Mouse (Mus musculus): ENCODE data around the gene Ccnd2. TPM values are rescaled to one million over a fixed set of nuclear protein-coding genes. Genes with fewer than 3 reads are reported as not detected.

The Ccnd2 gene
- polyA plus RNA-seq, 1 experiment from 2014 or later: 163 TPM

DNA sequence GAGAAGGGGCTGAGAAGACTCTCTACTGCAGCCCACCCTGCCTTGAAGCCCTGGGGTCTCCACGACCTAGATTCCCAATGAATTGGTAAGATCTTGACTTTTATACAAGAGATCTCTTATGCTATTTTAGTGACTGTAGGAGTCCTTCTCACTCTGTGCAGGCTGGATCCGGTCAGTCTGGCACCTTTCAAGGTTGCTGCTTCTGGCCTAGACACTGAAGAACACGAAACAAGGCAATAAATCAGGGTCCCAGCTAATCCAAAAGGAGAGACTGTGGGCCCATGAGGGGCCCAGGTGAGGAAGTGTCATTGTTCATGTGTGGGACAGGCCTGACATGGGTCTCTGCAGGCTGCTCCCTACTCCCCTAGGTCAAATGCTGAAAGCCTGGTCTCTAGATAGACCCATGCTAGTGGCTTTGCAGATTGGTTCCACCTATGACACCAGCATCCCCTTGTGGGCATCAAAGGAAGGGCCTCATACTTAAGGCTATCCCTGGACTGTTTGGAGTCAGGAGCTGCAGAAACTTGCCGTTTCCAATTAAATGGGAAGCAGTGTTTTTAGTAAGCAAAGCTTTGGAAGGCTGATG lies 29.7 kb downstream of the Ccnd2 start:
- no peak overlapping the region for H3K9ac ChIP-seq
- WGBS: 77% methylated on average over 4 of the region's 4 CpGs

DNA sequence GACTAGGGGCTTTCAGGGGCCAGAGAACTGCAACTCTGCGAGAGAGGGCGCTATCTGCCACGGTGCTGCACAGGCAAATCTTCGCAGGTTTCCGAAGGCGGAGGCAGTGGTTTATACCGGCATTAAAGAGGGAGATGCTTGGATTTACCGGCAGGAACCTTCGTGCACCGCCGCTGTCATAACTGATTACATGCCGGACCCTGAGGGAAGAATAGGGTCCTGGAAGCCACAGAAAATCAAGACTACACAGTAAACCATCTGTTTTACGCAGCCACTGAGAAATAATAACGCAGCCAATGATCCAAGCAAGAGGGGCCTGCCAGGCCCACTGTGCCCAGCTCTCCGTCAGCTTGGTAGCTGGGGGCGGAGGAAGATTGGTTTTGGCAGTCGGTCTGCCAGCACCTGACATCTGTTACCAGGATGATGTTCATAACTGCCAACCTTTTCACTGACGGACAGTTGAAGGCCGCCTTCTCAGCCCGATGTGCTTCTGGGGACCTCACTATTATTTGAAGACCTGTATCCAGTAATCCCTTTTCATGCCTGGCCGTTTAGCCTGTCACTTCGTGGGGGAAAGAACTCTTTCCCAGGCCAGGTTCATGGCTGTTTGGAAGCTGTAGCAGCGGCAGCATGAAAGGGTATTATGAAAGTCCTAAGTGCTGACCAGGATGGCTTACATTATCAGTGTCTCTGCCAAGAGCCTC lies 37.1 kb downstream of the Ccnd2 start:
- H3K4me3 ChIP-seq (replicated peaks; ENCODE audit: low read length): no peak overlapping the region
- 0 out of 2 replicates have a peak, but pooled peaks cover 3% of the 10 kb centered on the region for H3K4me1 ChIP-seq (replicated peaks; ENCODE audit: control insufficient read depth, insufficient read depth, low read length)
- no peak overlapping the region for H3K9ac ChIP-seq
- H3K36me3 ChIP-seq (replicated peaks; ENCODE audit: control insufficient read depth, insufficient read depth): no peaks in the 10 kb centered on the region
- H3K27me3 ChIP-seq (ENCODE audit: control insufficient read depth, insufficient read depth, low read length): 0 out of 2 replicates have a peak, but pooled peaks cover 2% of the 10 kb centered on the region
- H3K4me2 ChIP-seq (replicated peaks): no peak overlapping the region
- peak; percentile 64; the same call in 1 of the 2 replicates for ATAC-seq (ENCODE audit: low FRiP score)
- 53% methylated on average over 23 of the region's 23 CpGs for WGBS
- H3K27ac ChIP-seq: no peak overlapping the region
- peak; percentile 44 for DNase-seq (ENCODE audit: low spot score)
- no peaks in the 10 kb centered on the region for H3K9me3 ChIP-seq (ENCODE audit: control insufficient read depth, low read length)

More for the DNA sequence above, 29.7 kb downstream of the Ccnd2 start:
- Histone ChIP-seq H3K27me3 (ENCODE audit: control insufficient read depth, insufficient read depth, low read length) (no peaks in the 10 kb centered on the region), H3K9me3 (ENCODE audit: control insufficient read depth, low read length) (no peaks in the 10 kb centered on the region), H3K36me3 (replicated peaks; ENCODE audit: control insufficient read depth, insufficient read depth) (no peaks in the 10 kb centered on the region), H3K4me2 (replicated peaks) (no peak overlapping the region), H3K27ac (no peak overlapping the region), H3K4me3 (replicated peaks; ENCODE audit: low read length) (no peak overlapping the region), H3K4me1 (replicated peaks; ENCODE audit: control insufficient read depth, insufficient read depth, low read length) (no peaks in the 10 kb centered on the region)
- no peak for ATAC-seq (ENCODE audit: low FRiP score)
- DNase-seq (ENCODE audit: low spot score): no peak

DNA sequence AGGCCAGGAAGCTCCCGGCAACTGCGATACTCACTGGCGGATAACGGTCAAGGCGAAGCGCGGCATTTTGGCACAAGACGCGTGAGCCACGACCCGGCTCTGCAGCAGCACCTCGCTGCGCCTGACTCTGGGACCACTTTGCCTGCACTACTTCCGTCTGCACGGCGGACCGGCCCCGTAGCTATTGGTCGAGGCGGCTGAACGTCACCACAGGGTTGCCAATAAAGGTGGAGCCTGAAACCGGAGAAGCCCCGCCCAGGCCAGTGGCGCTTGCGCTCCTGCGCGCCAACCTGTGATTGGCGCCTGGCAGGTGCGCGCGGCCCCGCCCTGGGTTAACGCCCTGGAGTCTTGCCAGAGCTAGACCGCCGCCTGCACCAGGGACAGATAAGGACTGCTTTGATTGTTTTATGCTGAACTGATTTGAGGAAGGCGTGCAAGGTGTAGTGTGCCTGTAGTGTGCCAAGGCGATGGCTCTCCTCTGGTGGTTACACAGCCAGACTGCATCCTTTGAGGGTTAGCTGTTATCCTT lies 42.5 kb downstream of the Ccnd2 start, which contains the start of gene Tigar:
Gene Tigar (minus strand): TSS at position 156 of the 529 bp plus-strand sequence.
- H3K36me3 ChIP-seq (replicated peaks; ENCODE audit: control insufficient read depth, insufficient read depth): no peaks in the 10 kb centered on the region
- peak within 1 kb of the TSS; percentile 79 for H3K4me2 ChIP-seq (replicated peaks)
- under 1% methylated on average over 37 of the region's 37 CpGs for WGBS
- no peaks in the 10 kb centered on the region for H3K9me3 ChIP-seq (ENCODE audit: control insufficient read depth, low read length)
- no peaks in the 10 kb centered on the region for H3K27me3 ChIP-seq (ENCODE audit: control insufficient read depth, insufficient read depth, low read length)
- peak; percentile 95 for DNase-seq (ENCODE audit: low spot score)
- peak within 1 kb of the TSS; percentile 58 for H3K4me3 ChIP-seq (replicated peaks; ENCODE audit: low read length)
- peaks cover 10% of the 10 kb centered on the region for H3K4me1 ChIP-seq (replicated peaks; ENCODE audit: control insufficient read depth, insufficient read depth, low read length)
- H3K27ac ChIP-seq: 0 out of 2 replicates have a peak within 1 kb of the TSS, but pooled peaks have one; percentile 7
- peak within 1 kb of the TSS; percentile 63 for H3K9ac ChIP-seq
- ATAC-seq (ENCODE audit: low FRiP score): peak; percentile 99

DNA sequence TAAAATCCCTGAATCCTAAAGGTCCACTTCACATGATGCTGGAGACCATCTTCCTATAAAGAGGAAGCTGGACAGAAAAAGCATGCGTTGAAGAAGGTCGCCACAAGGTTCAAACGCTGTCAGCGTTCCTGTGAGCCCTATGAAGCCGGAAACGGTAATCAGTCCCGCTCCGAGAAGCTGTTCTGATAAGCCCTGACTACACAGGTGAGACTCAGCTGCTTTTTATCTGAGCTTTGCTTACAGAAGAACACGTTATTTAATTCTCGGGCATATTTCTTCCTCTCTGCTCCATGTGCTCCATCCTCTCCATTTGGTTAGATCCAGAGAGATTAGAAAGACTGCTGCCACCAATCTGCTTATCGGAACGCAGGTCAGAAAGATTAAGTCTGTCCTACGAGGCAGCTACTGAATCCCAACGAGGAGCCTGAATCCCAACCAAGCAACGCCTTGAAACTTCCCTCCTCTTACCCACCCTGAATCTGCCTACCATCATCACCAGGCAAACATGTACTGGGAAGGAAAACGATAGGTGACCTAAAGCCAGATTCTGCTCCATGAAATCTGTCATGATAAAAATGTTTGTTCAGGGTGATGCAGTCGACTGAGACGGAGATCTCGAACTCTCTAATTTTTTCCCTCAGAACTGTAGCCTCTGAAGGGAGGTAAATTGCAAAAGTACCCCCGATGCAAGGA lies 43.5 kb downstream of the Ccnd2 start:
- DNase-seq (ENCODE audit: low spot score) (no peak), ATAC-seq (ENCODE audit: low FRiP score) (no peak)
- no peaks in the 10 kb centered on the region for H3K36me3 ChIP-seq (replicated peaks; ENCODE audit: control insufficient read depth, insufficient read depth)
- peaks cover 10% of the 10 kb centered on the region for H3K4me1 ChIP-seq (replicated peaks; ENCODE audit: control insufficient read depth, insufficient read depth, low read length)
- WGBS: 44% methylated on average over 20 of the region's 20 CpGs
- no peak overlapping the region for H3K27ac ChIP-seq
- peak overlapping the region; percentile 79 for H3K4me2 ChIP-seq (replicated peaks)
- H3K4me3 ChIP-seq (replicated peaks; ENCODE audit: low read length): peak overlapping the region; percentile 58
- H3K27me3 ChIP-seq (ENCODE audit: control insufficient read depth, insufficient read depth, low read length): no peaks in the 10 kb centered on the region
- no peaks in the 10 kb centered on the region for H3K9me3 ChIP-seq (ENCODE audit: control insufficient read depth, low read length)
- peak overlapping the region; percentile 63 for H3K9ac ChIP-seq

DNA sequence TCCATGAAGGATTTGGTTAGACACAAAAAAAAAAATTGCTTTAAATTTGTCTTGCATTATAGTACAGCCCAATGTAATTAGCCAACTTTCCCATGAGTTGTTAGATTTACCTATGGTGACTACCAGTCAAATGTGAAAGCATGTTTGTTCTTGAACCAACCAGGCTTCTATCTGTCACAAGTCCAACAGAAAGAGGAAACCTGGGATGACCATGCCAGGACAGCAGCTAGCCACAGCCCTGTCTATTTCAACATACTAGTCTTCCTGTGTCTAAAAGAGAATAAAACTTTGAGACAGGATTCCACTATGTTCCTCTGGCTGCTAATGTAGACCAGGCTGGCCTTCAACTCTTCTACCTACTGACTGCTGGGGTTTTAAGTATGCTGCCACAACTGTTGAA lies 44.6 kb downstream of the Ccnd2 start:
- ATAC-seq (ENCODE audit: low FRiP score) (no peak), DNase-seq (ENCODE audit: low spot score) (no peak)
- H3K9me3 ChIP-seq (ENCODE audit: control insufficient read depth, low read length): no peaks in the 10 kb centered on the region
- peaks cover 10% of the 10 kb centered on the region for H3K4me1 ChIP-seq (replicated peaks; ENCODE audit: control insufficient read depth, insufficient read depth, low read length)
- no peaks in the 10 kb centered on the region for H3K27me3 ChIP-seq (ENCODE audit: control insufficient read depth, insufficient read depth, low read length)
- no peak overlapping the region for H3K27ac ChIP-seq
- H3K36me3 ChIP-seq (replicated peaks; ENCODE audit: control insufficient read depth, insufficient read depth): no peaks in the 10 kb centered on the region
- no peak overlapping the region for H3K4me3 ChIP-seq (replicated peaks; ENCODE audit: low read length)
- no peak overlapping the region for H3K4me2 ChIP-seq (replicated peaks)
- H3K9ac ChIP-seq: no peak overlapping the region

DNA sequence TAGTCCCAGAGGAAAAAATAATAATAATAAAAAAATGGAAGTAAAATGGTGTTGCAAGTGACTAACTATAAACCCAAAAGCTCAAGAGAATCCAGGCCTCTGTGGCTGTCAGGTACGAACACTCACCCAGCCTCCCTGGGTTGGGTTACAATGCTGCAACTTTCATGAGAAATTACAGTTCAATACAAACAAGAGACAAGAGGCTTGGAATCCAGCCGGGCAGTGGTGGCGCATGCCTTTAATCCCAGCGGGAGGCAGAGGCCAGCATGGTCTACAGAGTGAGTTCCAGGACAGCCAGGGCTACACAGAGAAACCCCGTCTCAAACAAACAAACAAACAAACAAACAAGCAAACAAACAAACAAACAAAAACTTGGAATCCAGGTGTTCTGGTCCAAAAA lies 45.3 kb downstream of the Ccnd2 start:
- Histone ChIP-seq H3K4me3 (replicated peaks; ENCODE audit: low read length) (no peak overlapping the region), H3K36me3 (replicated peaks; ENCODE audit: control insufficient read depth, insufficient read depth) (no peaks in the 10 kb centered on the region), H3K27ac (no peak overlapping the region), H3K9ac (no peak overlapping the region), H3K4me1 (replicated peaks; ENCODE audit: control insufficient read depth, insufficient read depth, low read length) (peaks cover 10% of the 10 kb centered on the region), H3K27me3 (ENCODE audit: control insufficient read depth, insufficient read depth, low read length) (no peaks in the 10 kb centered on the region), H3K9me3 (ENCODE audit: control insufficient read depth, low read length) (no peaks in the 10 kb centered on the region), H3K4me2 (replicated peaks) (no peak overlapping the region)
- 43% methylated on average over 5 of the region's 5 CpGs for WGBS
- ATAC-seq (ENCODE audit: low FRiP score): no peak
- no peak for DNase-seq (ENCODE audit: low spot score)

DNA sequence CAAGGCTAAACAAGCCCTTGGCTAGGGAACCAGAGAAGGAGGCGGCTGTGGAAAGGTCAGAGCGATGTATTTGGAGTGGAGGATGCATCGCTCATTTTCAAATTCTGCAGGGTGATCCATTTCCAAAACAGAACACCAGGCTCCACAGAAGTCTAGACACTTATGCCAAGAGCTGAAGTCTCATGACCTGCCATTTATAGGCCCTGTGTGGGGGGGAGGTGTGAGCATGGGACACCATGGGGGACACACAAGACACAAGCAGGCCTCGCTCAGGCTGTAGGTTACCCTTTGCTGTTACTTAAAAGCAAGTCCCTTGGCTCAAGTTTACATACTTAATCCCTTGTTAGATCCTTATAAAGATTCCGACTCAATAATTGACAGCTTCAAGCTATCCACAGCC lies 45.8 kb downstream of the Ccnd2 start:
- no peak overlapping the region for H3K4me3 ChIP-seq (replicated peaks; ENCODE audit: low read length)
- no peaks in the 10 kb centered on the region for H3K9me3 ChIP-seq (ENCODE audit: control insufficient read depth, low read length)
- no peaks in the 10 kb centered on the region for H3K36me3 ChIP-seq (replicated peaks; ENCODE audit: control insufficient read depth, insufficient read depth)
- 93% methylated on average over 5 of the region's 5 CpGs for WGBS
- no peak overlapping the region for H3K9ac ChIP-seq
- H3K4me1 ChIP-seq (replicated peaks; ENCODE audit: control insufficient read depth, insufficient read depth, low read length): peaks cover 10% of the 10 kb centered on the region
- no peak for ATAC-seq (ENCODE audit: low FRiP score)
- no peak for DNase-seq (ENCODE audit: low spot score)
- H3K4me2 ChIP-seq (replicated peaks): no peak overlapping the region
- no peaks in the 10 kb centered on the region for H3K27me3 ChIP-seq (ENCODE audit: control insufficient read depth, insufficient read depth, low read length)
- H3K27ac ChIP-seq: no peak overlapping the region

DNA sequence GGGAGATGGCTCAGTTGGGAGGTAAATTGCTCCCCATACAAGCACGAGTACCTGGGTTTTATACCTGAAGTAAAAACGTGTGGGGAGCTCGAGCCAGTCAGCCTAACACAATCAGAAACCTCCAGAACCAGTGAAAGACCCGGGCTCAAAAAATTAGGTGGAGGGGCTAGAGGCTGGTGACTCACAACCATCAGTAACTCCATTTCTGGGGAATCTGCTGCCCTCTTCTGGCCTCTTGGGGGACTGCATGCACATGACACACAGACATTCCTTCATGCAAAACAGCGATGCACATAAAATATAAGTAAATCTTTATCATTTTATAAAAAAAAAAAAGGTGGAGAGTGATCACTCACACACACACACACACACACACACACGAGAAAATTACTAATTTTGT lies 46.9 kb downstream of the Ccnd2 start:
- H3K27ac ChIP-seq: no peak overlapping the region
- WGBS: 69% methylated on average over 6 of the region's 6 CpGs
- no peak overlapping the region for H3K4me2 ChIP-seq (replicated peaks)
- H3K4me1 ChIP-seq (replicated peaks; ENCODE audit: control insufficient read depth, insufficient read depth, low read length): peaks cover 10% of the 10 kb centered on the region
- peaks cover 8% of the 10 kb centered on the region for H3K36me3 ChIP-seq (replicated peaks; ENCODE audit: control insufficient read depth, insufficient read depth)
- peak; percentile 39 for DNase-seq (ENCODE audit: low spot score)
- H3K4me3 ChIP-seq (replicated peaks; ENCODE audit: low read length): no peak overlapping the region
- H3K9me3 ChIP-seq (ENCODE audit: control insufficient read depth, low read length): no peaks in the 10 kb centered on the region
- H3K9ac ChIP-seq: no peak overlapping the region
- no peaks in the 10 kb centered on the region for H3K27me3 ChIP-seq (ENCODE audit: control insufficient read depth, insufficient read depth, low read length)
- no peak for ATAC-seq (ENCODE audit: low FRiP score)

DNA sequence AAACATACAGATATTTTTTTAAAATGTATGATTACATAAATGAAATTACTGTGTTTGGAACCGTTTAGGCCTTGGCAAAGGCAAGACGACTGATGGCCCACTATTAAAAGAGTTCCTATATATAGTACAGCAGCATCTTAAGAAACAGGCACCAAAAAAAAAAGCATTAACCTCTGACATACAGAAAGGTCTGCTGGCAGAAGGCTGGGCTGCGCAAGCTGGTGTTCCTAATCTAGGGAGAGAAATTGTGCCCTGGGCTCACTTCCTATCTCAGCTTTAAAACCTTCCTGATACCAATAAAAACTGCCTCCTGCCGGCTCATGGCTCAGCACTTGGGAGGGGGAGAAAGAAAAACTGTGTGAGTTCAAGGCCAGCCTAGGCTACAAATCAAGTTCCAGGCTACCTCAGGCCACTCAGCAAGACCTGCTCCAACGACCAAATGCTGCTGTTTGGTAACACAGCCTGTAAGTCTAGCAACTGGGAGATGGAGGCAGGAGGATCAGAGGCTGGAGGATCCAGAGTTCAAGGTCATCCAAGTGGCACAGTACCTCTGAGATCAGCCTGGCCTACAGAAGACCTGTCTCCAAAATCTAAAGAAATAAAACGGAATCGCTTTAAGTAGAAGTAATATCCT lies 47.5 kb downstream of the Ccnd2 start:
- DNase-seq (ENCODE audit: low spot score) (no peak), ATAC-seq (ENCODE audit: low FRiP score) (no peak)
- Histone ChIP-seq H3K27me3 (ENCODE audit: control insufficient read depth, insufficient read depth, low read length) (no peaks in the 10 kb centered on the region), H3K9ac (no peak overlapping the region), H3K4me2 (replicated peaks) (no peak overlapping the region), H3K9me3 (ENCODE audit: control insufficient read depth, low read length) (no peaks in the 10 kb centered on the region), H3K36me3 (replicated peaks; ENCODE audit: control insufficient read depth, insufficient read depth) (peaks cover 8% of the 10 kb centered on the region), H3K4me3 (replicated peaks; ENCODE audit: low read length) (no peak overlapping the region), H3K27ac (no peak overlapping the region), H3K4me1 (replicated peaks; ENCODE audit: control insufficient read depth, insufficient read depth, low read length) (peaks cover 10% of the 10 kb centered on the region)
- 91% methylated on average over 7 of the region's 7 CpGs for WGBS
